Mouse (Mus musculus) embryonic facial prominence, embryonic 15.5 days (tissue): ENCODE measurements around the gene Tfr2. TPM values are rescaled to one million over a fixed set of nuclear protein-coding genes. Genes with fewer than 3 reads are reported as not detected.

Experiments
- ATAC-seq: fragments of 200-750 bp; cut with Nextera tagmentation; 2 replicates; pipeline ENCODE4 v1.8.0; 2017; ENCODE audit warnings: low read depth, moderate TSS enrichment; ENCODE audit not compliant: insufficient number of reproducible peaks, low FRiP score, low TSS enrichment
- H3K27ac ChIP-seq: fragments of 300-500 bp; sonication (generic); replicated peaks from 2 replicates; pipeline ENCODE4 v1.5.1; 2015; ENCODE audit warnings: mild to moderate bottlenecking, inconsistent platforms
- H3K27me3 ChIP-seq: fragments of 300-500 bp; sonication (generic); 2 replicates; pipeline ENCODE4 v1.6.1; 2015; ENCODE audit warnings: inconsistent platforms
- H3K36me3 ChIP-seq: fragments of 300-500 bp; sonication (generic); 2 replicates; pipeline ENCODE4 v1.6.1; 2015; ENCODE audit warnings: mild to moderate bottlenecking, inconsistent platforms
- H3K4me1 ChIP-seq: fragments of 300-500 bp; sonication (generic); 2 replicates; pipeline ENCODE4 v1.6.1; 2015; ENCODE audit warnings: inconsistent platforms
- H3K4me2 ChIP-seq: fragments of 300-500 bp; sonication (generic); replicated peaks from 2 replicates; pipeline ENCODE4 v1.6.1; 2015; ENCODE audit warnings: mild to moderate bottlenecking, inconsistent platforms
- H3K4me3 ChIP-seq: fragments of 300-500 bp; sonication (generic); replicated peaks from 2 replicates; pipeline ENCODE4 v1.5.1; 2015; ENCODE audit warnings: mild to moderate bottlenecking, inconsistent platforms
- H3K9ac ChIP-seq: fragments of 300-500 bp; sonication (generic); 2 replicates; pipeline ENCODE4 v1.6.1; 2015; ENCODE audit warnings: inconsistent platforms
- H3K9me3 ChIP-seq: fragments of 300-500 bp; sonication (generic); replicated peaks from 2 replicates; pipeline ENCODE4 v1.6.1; 2016; ENCODE audit warnings: inconsistent platforms
- WGBS: fragments of 180-500 bp; shearing (Covaris S2); methylation state at CpG from one replicate; pipeline ENCODE4 v1.1.7; 2015; 5-methylcytosine and 5-hydroxymethylcytosine counted together
- polyA plus RNA-seq: library from polyadenylated mRNA; unstranded; fragments of >200 nt; fragmentation: Nextera tagmentation; extraction: Ambion mirVana; gene quantifications from 2 replicates; pipeline ENCODE4 v1.2.1, GENCODE M21; 2015

The Tfr2 gene
- polyA plus RNA-seq, 1 experiment from 2014 or later = 2.0 TPM

GRCm38 (mm10) chr5:137590507-137590906 lies 20.9 kb downstream of the Tfr2 start:
- no peak for ATAC-seq
- Histone ChIP-seq H3K9me3 (no peaks in the 10 kb centered on the region), H3K27ac (no peak overlapping the region)

GRCm38 (mm10) chr5:137595921-137596320 lies 26.3 kb downstream of the Tfr2 start:
- peaks cover 8% of the 10 kb centered on the region; the same call in 1 of the 2 replicates for H3K36me3 ChIP-seq
- no peaks in the 10 kb centered on the region for H3K27me3 ChIP-seq
- H3K4me1 ChIP-seq = peaks cover 11% of the 10 kb centered on the region
- ATAC-seq = no peak
- H3K9me3 ChIP-seq = no peaks in the 10 kb centered on the region
- no peak overlapping the region for H3K4me3 ChIP-seq
- WGBS = 82% methylated on average over 7 of the region's 7 CpGs
- no peak overlapping the region for H3K4me2 ChIP-seq
- no peak overlapping the region for H3K9ac ChIP-seq
- no peak overlapping the region for H3K27ac ChIP-seq

More at GRCm38 (mm10) chr5:137590507-137590906, 20.9 kb downstream of the Tfr2 start:
- H3K4me2 ChIP-seq = no peak overlapping the region
- 75% methylated on average over 5 of the region's 5 CpGs for WGBS
- no peaks in the 10 kb centered on the region for H3K4me1 ChIP-seq
- H3K4me3 ChIP-seq = no peak overlapping the region
- no peaks in the 10 kb centered on the region for H3K36me3 ChIP-seq
- no peak overlapping the region for H3K9ac ChIP-seq
- H3K27me3 ChIP-seq = no peaks in the 10 kb centered on the region

GRCm38 (mm10) chr5:137596601-137597261 lies 27.1 kb downstream of the Tfr2 start:
- Histone ChIP-seq H3K4me1 (peaks cover 11% of the 10 kb centered on the region), H3K4me2 (peak overlapping the region; percentile 24; the same call in 1 of the 2 replicates)
- WGBS = 32% methylated on average over 30 of the region's 30 CpGs

DNA sequence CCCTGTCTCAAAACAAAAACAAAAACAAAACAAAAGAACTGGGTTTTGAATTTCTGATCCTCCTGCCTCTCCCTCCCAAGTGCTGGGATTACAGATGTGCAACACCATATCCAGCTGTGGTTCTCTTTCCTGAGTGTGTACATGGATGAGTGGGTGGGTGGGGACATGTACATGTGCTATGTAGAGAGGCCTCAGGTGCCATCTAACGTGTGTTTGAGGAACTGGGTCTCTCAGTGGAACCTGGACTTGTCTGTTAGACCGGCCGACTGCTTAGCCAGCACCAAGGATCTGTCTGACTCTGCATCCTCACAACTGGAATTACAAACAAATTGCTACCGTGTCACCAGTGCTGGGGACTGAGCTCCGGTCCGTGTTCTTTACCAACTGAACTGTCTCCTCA lies 28.0 kb downstream of the Tfr2 start:
- H3K4me3 ChIP-seq = no peak overlapping the region
- H3K9me3 ChIP-seq = no peaks in the 10 kb centered on the region
- H3K27ac ChIP-seq = no peak overlapping the region
- WGBS = 91% methylated on average over 6 of the region's 6 CpGs
- H3K9ac ChIP-seq = no peak overlapping the region
- no peaks in the 10 kb centered on the region for H3K27me3 ChIP-seq
- no peak overlapping the region for H3K4me2 ChIP-seq
- no peak for ATAC-seq
- peaks cover 8% of the 10 kb centered on the region; the same call in 1 of the 2 replicates for H3K36me3 ChIP-seq
- H3K4me1 ChIP-seq = peaks cover 15% of the 10 kb centered on the region

More at GRCm38 (mm10) chr5:137596601-137597261, 27.1 kb downstream of the Tfr2 start:
- Histone ChIP-seq H3K4me3 (0 out of 2 replicates have a peak overlapping the region, but pooled peaks have one; percentile 7), H3K27ac (0 out of 2 replicates have a peak overlapping the region, but pooled peaks have one; percentile 34), H3K9me3 (no peaks in the 10 kb centered on the region), H3K36me3 (peaks cover 8% of the 10 kb centered on the region; the same call in 1 of the 2 replicates), H3K27me3 (no peaks in the 10 kb centered on the region), H3K9ac (no peak overlapping the region)
- no peak for ATAC-seq

DNA sequence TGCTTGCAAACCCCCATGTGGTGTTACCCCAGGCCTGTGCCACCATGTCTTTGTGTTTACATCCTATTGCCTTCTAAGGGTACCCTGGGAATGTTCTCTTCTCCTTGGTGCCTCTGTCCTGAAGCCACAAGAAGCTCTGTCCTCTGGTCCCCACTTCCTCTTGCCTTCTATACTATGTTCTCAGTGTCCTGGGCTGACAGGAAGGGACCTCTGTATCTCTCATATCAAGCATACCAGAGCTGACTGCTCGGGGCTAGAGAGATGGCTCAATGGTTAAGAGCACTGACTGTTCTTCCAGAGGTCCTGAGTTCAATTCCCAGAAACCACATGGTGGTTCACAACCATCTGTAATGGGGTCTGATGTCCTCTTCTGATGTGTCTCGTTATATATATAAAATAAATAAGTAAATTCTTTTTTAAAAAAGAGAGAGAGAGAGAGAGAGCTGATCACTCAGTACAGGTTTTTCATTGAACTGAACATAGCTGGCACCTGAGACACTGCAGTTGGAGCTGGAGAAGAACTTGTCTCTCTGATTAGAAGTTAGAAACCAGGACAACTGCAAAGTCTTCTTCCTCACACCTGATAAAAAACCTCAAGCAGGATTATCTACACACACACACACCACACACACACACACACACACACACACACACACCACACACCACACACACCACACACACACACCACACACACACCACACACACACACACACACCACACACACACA lies 28.6 kb downstream of the Tfr2 start:
- no peak overlapping the region for H3K4me3 ChIP-seq
- no peak overlapping the region for H3K9ac ChIP-seq
- H3K9me3 ChIP-seq = no peaks in the 10 kb centered on the region
- no peak overlapping the region for H3K4me2 ChIP-seq
- peaks cover 20% of the 10 kb centered on the region for H3K4me1 ChIP-seq
- 78% methylated on average over 2 of the region's 2 CpGs for WGBS
- H3K27me3 ChIP-seq = no peaks in the 10 kb centered on the region
- H3K36me3 ChIP-seq = peaks cover 8% of the 10 kb centered on the region; the same call in 1 of the 2 replicates
- ATAC-seq = no peak
- no peak overlapping the region for H3K27ac ChIP-seq

DNA sequence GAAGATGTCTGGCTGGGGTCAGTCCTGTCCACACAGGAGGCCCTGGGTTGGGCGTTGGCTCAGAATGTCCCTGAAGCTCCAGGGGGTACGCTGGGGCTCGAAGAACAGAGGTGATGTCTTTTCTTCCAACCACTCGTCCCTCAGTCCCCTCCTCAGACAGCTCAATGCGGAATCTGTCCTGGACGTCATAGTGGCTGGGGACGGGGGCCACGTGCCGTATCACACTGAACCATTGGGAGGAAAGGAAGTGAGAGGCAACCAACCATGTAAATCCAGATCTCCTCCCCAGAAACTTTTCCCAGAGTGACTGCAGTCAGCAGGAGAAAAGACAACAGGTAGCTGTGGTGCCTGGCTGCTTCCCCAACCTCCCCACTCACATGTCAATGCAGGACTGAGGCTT lies 30.0 kb downstream of the Tfr2 start:
- Histone ChIP-seq H3K27me3 (no peaks in the 10 kb centered on the region), H3K9me3 (no peaks in the 10 kb centered on the region), H3K4me2 (peak overlapping the region; percentile 92), H3K4me3 (peak overlapping the region; percentile 72), H3K27ac (no peak overlapping the region; the same call in 1 of the 2 replicates), H3K36me3 (peaks cover 11% of the 10 kb centered on the region; the same call in 1 of the 2 replicates), H3K9ac (peak overlapping the region; percentile 94), H3K4me1 (peaks cover 23% of the 10 kb centered on the region)
- ATAC-seq = no peak
- 48% methylated on average over 9 of the region's 9 CpGs for WGBS

GRCm38 (mm10) chr5:137600281-137600618 lies 30.6 kb downstream of the Tfr2 start:
- WGBS = 2% methylated on average over 19 of the region's 19 CpGs
- peak overlapping the region; percentile 72 for H3K4me3 ChIP-seq
- peaks cover 17% of the 10 kb centered on the region for H3K36me3 ChIP-seq
- peak overlapping the region; percentile 94 for H3K9ac ChIP-seq
- no peaks in the 10 kb centered on the region for H3K27me3 ChIP-seq
- no peaks in the 10 kb centered on the region for H3K9me3 ChIP-seq
- H3K4me2 ChIP-seq = peak overlapping the region; percentile 92
- H3K4me1 ChIP-seq = peaks cover 23% of the 10 kb centered on the region
- no peak for ATAC-seq
- H3K27ac ChIP-seq = peak overlapping the region; percentile 89

GRCm38 (mm10) chr5:137600619-137601364 lies 31.2 kb downstream of the Tfr2 start, which contains the start of gene Mospd3:
TSS of gene Mospd3 (minus strand) at chr5:137601058.
- H3K27me3 ChIP-seq = no peaks in the 10 kb centered on the region
- under 1% methylated on average over 41 of the region's 41 CpGs for WGBS
- peak within 1 kb of the TSS; percentile 94 for H3K9ac ChIP-seq
- H3K4me1 ChIP-seq = peaks cover 23% of the 10 kb centered on the region
- peaks cover 23% of the 10 kb centered on the region for H3K36me3 ChIP-seq
- H3K27ac ChIP-seq = peak within 1 kb of the TSS; percentile 89
- peak within 1 kb of the TSS; percentile 72 for H3K4me3 ChIP-seq
- peak; percentile 95 for ATAC-seq
- no peaks in the 10 kb centered on the region for H3K9me3 ChIP-seq
- H3K4me2 ChIP-seq = peak within 1 kb of the TSS; percentile 92

GRCm38 (mm10) chr5:137601365-137601729 lies 31.7 kb downstream of the Tfr2 start:
- peak overlapping the region; percentile 33 for H3K9ac ChIP-seq
- H3K27me3 ChIP-seq = no peaks in the 10 kb centered on the region
- H3K4me2 ChIP-seq = peak overlapping the region; percentile 92
- ATAC-seq = no peak
- WGBS = under 1% methylated on average over 22 of the region's 22 CpGs
- no peaks in the 10 kb centered on the region for H3K9me3 ChIP-seq
- H3K36me3 ChIP-seq = peaks cover 28% of the 10 kb centered on the region
- peak overlapping the region; percentile 72 for H3K4me3 ChIP-seq
- H3K27ac ChIP-seq = peak overlapping the region; percentile 89
- peaks cover 23% of the 10 kb centered on the region for H3K4me1 ChIP-seq

DNA sequence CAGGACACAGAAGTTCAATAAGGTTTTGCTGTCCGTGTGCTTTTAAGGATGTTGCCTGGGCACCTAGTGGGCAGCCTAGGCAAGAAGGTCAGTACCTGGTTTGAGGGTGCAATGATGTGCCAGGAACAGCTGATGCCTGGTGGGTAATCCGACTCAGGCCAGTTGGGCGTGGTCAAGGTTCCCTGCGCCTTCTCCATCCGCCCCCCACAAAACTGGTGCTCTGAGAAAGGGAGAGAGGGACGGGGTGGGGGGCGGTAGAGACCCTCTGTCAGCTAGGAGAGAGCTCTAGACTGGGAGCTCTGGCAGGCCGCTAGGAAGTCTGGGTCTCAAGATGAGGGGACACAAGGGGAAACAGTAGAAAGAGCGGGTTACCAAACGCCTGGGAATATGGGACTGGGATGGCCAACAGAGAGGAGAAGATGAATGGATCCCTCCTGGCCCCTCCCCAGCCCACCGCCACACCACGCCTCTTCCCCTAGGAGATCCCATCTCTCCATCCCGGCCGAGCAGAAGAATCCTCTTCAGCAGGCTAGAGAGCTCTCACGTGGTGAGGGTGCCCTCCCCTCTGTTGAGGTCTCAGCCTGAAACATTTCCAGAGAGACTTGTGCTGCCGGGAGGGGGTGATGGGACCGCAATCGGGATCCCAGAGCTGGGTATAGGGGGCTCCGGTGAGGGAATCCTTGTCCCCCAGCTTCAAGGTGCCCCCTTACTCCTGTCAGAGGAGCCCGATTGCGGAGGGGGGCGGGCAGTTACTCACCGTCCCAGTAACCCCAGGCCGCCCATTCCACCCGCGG lies 38.4 kb downstream of the Tfr2 start:
- no peak for ATAC-seq
- peaks cover 29% of the 10 kb centered on the region for H3K36me3 ChIP-seq
- peak overlapping the region; percentile 15; the same call in 1 of the 2 replicates for H3K9ac ChIP-seq
- WGBS = 20% methylated on average over 26 of the region's 26 CpGs
- H3K4me1 ChIP-seq = peaks cover 59% of the 10 kb centered on the region
- no peaks in the 10 kb centered on the region for H3K9me3 ChIP-seq
- H3K27ac ChIP-seq = no peak overlapping the region
- peak overlapping the region; percentile 30 for H3K4me3 ChIP-seq
- H3K4me2 ChIP-seq = peak overlapping the region; percentile 53
- no peaks in the 10 kb centered on the region for H3K27me3 ChIP-seq
